Mouse (Mus musculus) ES-E14 (cell line): Measurements from ENCODE around the gene Aqp7.

Experiments used
- CHD2 ChIP-seq: IDR thresholded peaks from 2 replicates; pipeline ENCODE4 v1.6.1; 2014; ENCODE audit warnings: mild to moderate bottlenecking, low read depth, low read length, inconsistent platforms
- HCFC1 ChIP-seq: IDR thresholded peaks from 2 replicates; pipeline ENCODE4 v1.6.1; 2012; ENCODE audit warnings: low read length, inconsistent platforms, borderline replicate concordance; ENCODE audit not compliant: insufficient read depth
- MAFK ChIP-seq: IDR thresholded peaks from 2 replicates; pipeline ENCODE4 v1.6.1; 2014; ENCODE audit warnings: mild to moderate bottlenecking, low read depth, low read length, inconsistent platforms; ENCODE audit not compliant: insufficient read depth
- ZC3H11A ChIP-seq: IDR thresholded peaks from 2 replicates; pipeline ENCODE4 v1.6.1; 2012; ENCODE audit warnings: low read depth, mild to moderate bottlenecking, inconsistent platforms, low read length, borderline replicate concordance
- ZNF384 ChIP-seq: IDR thresholded peaks from 2 replicates; pipeline ENCODE4 v1.6.1; 2012; ENCODE audit warnings: low read depth, low read length, inconsistent platforms

- TF ChIP-seq ZC3H11A (no peak), ZNF384 (no peak), CHD2 (no peak), MAFK (no peak), HCFC1 (no peak)
These were observed 47.7 kb downstream of the Aqp7 start for GRCm38 (mm10) chr4:41000271-41000670.
